Mouse (Mus musculus) gastrocnemius, postnatal 4 days (tissue): ENCODE results near the gene 1700019N19Rik. TPM values are rescaled to one million over a fixed set of nuclear protein-coding genes. Genes with fewer than 3 reads are reported as not detected.

ENCODE experiments used
- DNase-seq, 2 experiments: peaks; one replicate each; pipeline ENCODE4 v3.0.0; 2021 to 2022; ENCODE audit warnings: low spot score in 2 of 2, mixed read lengths in 2 of 2
- total RNA-seq, 2 experiments: library from RNA; stranded (reverse); gene quantifications; 2 replicates each; pipeline ENCODE4 v1.2.3; 2021

The 1700019N19Rik gene
- total RNA-seq, 2 experiments from 2014 or later = not detected

- DNase-seq = no peak
Observed at GRCm38 (mm10) chr19:58808864-58809263, 14.6 kb upstream of the 1700019N19Rik start.

- peak; percentile 50 to 71 for DNase-seq
Observed at GRCm38 (mm10) chr19:58806364-58806763, 12.1 kb upstream of the 1700019N19Rik start.

DNA sequence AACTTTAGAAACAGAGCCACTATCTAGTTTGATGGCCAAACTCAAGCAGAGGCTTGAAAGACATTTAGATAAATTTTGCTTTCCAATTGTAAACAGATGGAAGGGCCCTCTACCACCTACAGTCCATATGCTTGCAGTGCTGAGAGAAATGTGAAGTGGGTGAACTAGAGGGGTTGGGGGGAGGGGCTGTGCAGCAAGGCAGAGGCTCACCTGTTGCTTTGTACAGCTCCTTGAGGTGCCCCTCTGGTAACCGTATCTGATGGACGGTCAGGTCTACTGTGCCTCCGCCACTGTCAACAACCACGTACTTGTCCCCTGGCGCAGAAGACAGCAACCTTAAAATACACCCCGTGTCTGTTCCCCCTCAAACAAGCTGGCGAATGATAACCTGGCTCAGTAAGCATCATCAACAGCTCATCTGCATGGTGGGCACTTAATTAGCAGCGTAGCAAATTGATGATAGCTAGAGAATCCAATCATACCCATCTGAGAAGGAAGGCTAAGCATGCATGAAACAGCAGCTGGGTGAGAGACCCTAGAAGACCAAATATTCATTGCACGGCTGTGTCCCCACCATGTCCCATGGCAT is 11.0 kb upstream of the 1700019N19Rik start:
- DNase-seq = no peak

- no peak for DNase-seq
Observed at GRCm38 (mm10) chr19:58795114-58795669, 931 bp upstream of the 1700019N19Rik start.

GRCm38 (mm10) chr19:58789194-58789593 is 5.1 kb downstream of the 1700019N19Rik start:
- DNase-seq = no peak

DNA sequence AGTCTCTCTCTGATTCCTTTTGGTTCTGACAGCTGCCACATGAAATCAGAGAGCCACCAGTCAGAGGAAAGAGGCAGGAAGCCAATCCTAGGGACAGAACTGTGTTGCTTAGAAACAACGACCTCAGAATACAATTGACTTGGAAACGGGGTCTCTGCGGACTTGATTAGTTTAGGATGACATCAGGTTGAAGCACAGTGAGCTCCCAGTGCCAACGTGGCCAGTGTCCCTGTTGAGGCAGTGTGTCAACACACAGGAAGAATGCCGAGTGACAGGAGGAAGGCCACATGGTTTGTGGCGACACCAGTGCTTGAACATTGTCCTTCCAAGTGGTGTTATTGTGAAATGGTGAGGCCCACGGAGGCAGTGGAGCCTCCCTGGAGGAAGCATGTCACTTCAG is 10.3 kb downstream of the 1700019N19Rik start:
- DNase-seq = no peak

DNA sequence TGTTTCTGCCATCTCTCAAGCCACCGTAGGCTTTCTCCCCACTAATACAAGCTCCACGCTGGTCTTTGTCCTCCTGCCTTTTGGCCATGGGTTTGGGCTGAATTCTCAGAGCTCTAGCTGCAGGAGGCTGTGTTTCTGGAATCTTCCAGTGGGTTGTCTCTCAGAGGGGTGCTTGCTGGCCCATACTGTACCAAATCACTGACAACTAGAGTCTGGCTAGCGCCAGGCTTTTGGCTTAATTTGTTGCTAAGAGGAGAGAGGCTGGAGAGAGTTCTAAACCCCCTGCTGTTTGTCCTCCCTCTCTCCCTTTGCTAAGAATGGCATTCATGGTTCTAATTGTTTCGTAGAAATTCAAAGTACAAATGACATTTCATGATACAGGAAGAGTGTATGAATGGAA is 12.7 kb downstream of the 1700019N19Rik start:
- DNase-seq = no peak

GRCm38 (mm10) chr19:58776461-58776860 is 17.8 kb downstream of the 1700019N19Rik start:
- DNase-seq = no peak

- no peak for DNase-seq
Observed at GRCm38 (mm10) chr19:58767329-58767728, 26.9 kb downstream of the 1700019N19Rik start.

GRCm38 (mm10) chr19:58762848-58763541 is 31.3 kb downstream of the 1700019N19Rik start:
- DNase-seq = peak; percentile 36 to 69

DNA sequence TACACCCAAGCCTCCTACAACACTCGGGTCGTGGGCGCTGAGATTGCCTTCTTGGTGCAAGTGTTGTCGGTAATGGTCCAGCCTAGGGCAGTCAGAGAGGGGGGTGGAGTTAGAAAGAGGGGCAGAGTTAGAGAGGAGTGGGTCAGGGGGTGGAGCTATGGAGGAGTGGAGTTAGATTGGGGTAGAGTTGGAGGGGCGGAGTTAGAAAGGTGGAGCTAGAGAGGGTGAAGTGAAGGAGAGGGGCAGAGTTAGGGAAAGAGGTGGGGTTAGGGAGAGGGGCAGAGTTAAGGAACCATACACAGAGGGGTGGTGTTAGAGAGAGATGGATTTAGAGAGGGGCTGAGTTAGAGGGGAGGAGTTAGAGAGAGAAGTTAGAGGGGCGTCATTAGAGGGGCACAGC is 31.9 kb downstream of the 1700019N19Rik start:
- DNase-seq = no peak

DNA sequence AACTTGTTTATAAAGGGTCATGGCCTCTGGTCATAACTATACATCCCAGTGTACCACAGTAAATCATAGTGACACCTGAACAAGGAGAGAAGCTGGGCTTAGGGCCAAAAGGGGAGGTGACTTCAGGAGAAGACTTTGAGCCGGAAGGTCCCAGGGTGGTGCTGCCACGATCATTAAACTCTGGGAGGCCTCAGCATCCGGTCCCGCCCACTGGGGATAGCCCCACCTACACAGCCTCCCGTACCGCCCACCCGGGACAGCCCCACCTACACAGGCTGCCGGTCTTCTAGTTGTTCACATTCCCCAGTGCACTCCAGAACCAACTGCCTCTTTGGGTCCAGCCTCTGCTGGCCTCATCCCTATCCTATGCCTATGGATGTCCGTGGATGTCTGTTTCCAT is 34.8 kb downstream of the 1700019N19Rik start, which contains the start of gene Pnliprp2:
Gene Pnliprp2 (plus strand): TSS at position 297 of the 400 bp plus-strand sequence.
- no peak for DNase-seq

GRCm38 (mm10) chr19:58758871-58759270 is 35.4 kb downstream of the 1700019N19Rik start:
- no peak for DNase-seq

GRCm38 (mm10) chr19:58751504-58751903 is 42.8 kb downstream of the 1700019N19Rik start:
- DNase-seq = no peak

DNA sequence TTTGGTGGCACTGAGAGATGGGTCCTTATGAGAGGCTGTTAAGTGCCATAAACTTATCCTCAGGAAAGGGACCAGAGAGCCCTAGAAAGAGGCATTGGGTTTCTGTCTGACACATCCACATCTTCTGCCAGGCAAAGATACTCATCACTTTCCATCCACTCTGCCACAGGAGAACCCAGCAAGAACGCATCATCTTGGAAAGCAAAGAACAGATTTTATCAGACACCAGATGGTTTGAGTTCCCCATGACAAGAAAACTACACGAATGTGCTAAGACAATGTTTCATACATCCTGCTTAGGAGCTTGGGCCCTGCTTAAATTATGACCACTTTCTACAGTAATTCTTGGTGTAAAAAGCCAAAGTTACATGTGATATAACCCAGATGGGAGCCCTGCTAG is 43.4 kb downstream of the 1700019N19Rik start:
- no peak for DNase-seq

- no peak for DNase-seq
Observed at GRCm38 (mm10) chr19:58747498-58748000, 46.7 kb downstream of the 1700019N19Rik start.

DNA sequence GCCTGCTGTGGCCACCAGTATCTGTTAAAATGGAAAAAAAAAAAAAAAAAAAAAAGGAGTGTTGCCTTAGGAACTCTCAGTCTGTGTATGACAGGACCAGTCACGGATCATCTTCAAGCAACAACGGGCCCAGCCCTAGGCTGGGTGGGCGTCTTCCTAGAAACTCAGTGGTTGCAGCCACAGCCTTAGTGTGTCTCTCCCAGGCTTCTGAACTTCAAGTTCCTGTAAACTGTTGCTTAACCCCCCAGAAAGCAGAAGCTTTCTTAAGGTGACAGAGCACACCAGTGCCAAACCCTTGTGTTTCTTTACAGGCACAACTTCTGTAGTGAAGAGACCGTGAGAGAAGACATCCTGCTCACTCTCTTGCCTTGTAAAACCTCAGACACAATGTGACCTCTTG is 50.5 kb downstream of the 1700019N19Rik start:
- no peak for DNase-seq

DNA sequence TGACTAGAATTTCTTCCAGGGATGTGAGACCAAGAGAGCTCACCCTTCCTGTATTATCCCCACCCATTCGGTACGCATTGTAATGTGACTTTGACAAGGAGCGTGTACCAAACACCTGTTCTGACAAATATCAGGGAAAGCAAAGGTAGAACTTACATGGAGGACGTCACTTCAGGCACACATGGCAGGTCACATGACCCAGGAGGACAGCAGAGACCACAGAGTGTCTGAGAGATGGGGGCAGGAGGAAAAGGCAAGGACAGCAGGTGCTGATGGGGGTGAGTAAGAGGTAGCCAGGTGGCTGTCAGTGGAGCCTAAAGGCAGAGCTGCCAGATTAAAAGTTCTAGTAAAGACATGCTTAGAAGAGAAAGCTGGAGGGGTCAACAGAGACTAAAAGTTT is 51.5 kb downstream of the 1700019N19Rik start:
- DNase-seq = no peak

- no peak for DNase-seq
Observed at GRCm38 (mm10) chr19:58741036-58741435, 53.2 kb downstream of the 1700019N19Rik start.

GRCm38 (mm10) chr19:58738111-58738510 is 56.1 kb downstream of the 1700019N19Rik start:
- DNase-seq = no peak
